In genomic region chr9:40636054-40636453, GRCm38 (mm10) we compare ENCODE assay signal across 9 mouse cellular contexts. TPM values are rescaled to one million over a fixed set of nuclear protein-coding genes. Genes with fewer than 3 reads are reported as not detected.
DNase-seq lines count a peak whose midpoint lies in the region; ATAC-seq and TF ChIP-seq lines count a peak whose summit lies in the region.
"Had no signal": no experiment of that assay in that cellular context is flagged by ENCODE, and none has a peak within 500 bp of the region (broad histone marks: within the 10 kb centered on the region; RNA-seq: fewer than 3 reads in every experiment).

No protein-coding gene starts in this region.

- no peak overlapping the region for H3K4me2 ChIP-seq in kidney, postnatal 0 days (ENCODE audit: low read length)

- peak; percentile 93 for TF ChIP-seq CTCF in bone marrow macrophage, adult 2 months (IDR thresholded peaks at IDR 0.05; ENCODE audit: low read depth, low read length)
- TF ChIP-seq CTCF in embryonic fibroblast, embryonic 13.5 days (IDR thresholded peaks at IDR 0.05; ENCODE audit: borderline replicate concordance, insufficient read depth, low read length), result peak; percentile 76
- peak; percentile 98 for TF ChIP-seq CTCF in kidney, postnatal 0 days (IDR thresholded peaks at IDR 0.05; ENCODE audit: low read depth)
- peak; percentile 84; the same call in 1 of the 2 replicates for TF ChIP-seq CTCF in small intestine, adult 2 months (IDR thresholded peaks at IDR 0.05; ENCODE audit: extremely low read depth, insufficient read length, insufficient replicate concordance, low read depth, low read length)

- intact Hi-C loops in heart, postnatal 25 days (cut with DNase I), result loop anchor here (1.0 kb wide), 1 partner anchor 114 kb away; no protein-coding TSS in a partner anchor

- DNase-seq in heart, adult 8-10 months (ENCODE audit: low spot score), result peak; percentile 71
- DNase-seq in heart, postnatal 25 days (ENCODE audit: low spot score), result no peak
- DNase-seq in CD4-positive, CD25-positive, alpha-beta regulatory T cell, adult 2 months (ENCODE audit: low read depth, low spot score), result peak; percentile 80
- DNase-seq in kidney, postnatal 0 days (ENCODE audit: low spot score), result peak; percentile 81
- DNase-seq in lung, postnatal 10 days, result peak; percentile 75

- ATAC-seq in kidney, postnatal 0 days (replicated peaks; ENCODE audit: low FRiP score, low read depth), result peak; percentile 42; the same call in 1 of the 2 replicates

- H3K4me1 ChIP-seq in bone marrow macrophage, adult 2 months (ENCODE audit: control insufficient read depth, insufficient read depth, low read length), result peaks cover 23% of the 10 kb centered on the region
- no peaks in the 10 kb centered on the region for H3K4me1 ChIP-seq in embryonic fibroblast, embryonic 13.5 days (ENCODE audit: control insufficient read depth, insufficient read depth, low read length)
- no peaks in the 10 kb centered on the region for H3K4me1 ChIP-seq in kidney, postnatal 0 days (replicated peaks; ENCODE audit: insufficient read depth, low read length)
- H3K4me1 ChIP-seq in small intestine, adult 2 months (ENCODE audit: control insufficient read depth, insufficient read depth, insufficient read length, low read length), result peaks cover 8% of the 10 kb centered on the region

- H3K9ac ChIP-seq in kidney, postnatal 0 days (ENCODE audit: low read depth, low read length), result no peak overlapping the region

- H3K36me3 ChIP-seq in kidney, postnatal 0 days (ENCODE audit: insufficient read depth, low read length), result no peaks in the 10 kb centered on the region
- no peaks in the 10 kb centered on the region for H3K36me3 ChIP-seq in small intestine, adult 2 months (ENCODE audit: control insufficient read depth, insufficient read depth, low read length)

- WGBS in kidney, postnatal 0 days, result 2% methylated on average over 2 of the region's 2 CpGs
- whole genome bisulfite sequencing in small intestine, adult 2 months, result 2% methylated on average over 2 of the region's 2 CpGs

- TF ChIP-seq POLR2A in bone marrow macrophage, adult 2 months (IDR thresholded peaks at IDR 0.05; ENCODE audit: borderline replicate concordance, low read depth, low read length), result no peak
- no peak for TF ChIP-seq POLR2A in embryonic fibroblast, embryonic 13.5 days (IDR thresholded peaks at IDR 0.05; ENCODE audit: low read depth, low read length)
- TF ChIP-seq POLR2A in small intestine, adult 2 months (IDR thresholded peaks at IDR 0.05; ENCODE audit: low read depth, low read length), result no peak

- no peak overlapping the region for H3K27ac ChIP-seq in bone marrow macrophage, adult 2 months (ENCODE audit: insufficient read depth, low read depth, low read length)
- H3K27ac ChIP-seq in embryonic fibroblast, embryonic 13.5 days (ENCODE audit: insufficient read depth, low read length), result no peak overlapping the region
- H3K27ac ChIP-seq in kidney, postnatal 0 days, result no peak overlapping the region
- H3K27ac ChIP-seq in small intestine, adult 2 months (ENCODE audit: insufficient read depth, low read depth, low read length), result no peak overlapping the region

- H3K27me3 ChIP-seq in kidney, postnatal 0 days (ENCODE audit: insufficient read depth, low read length), result no peaks in the 10 kb centered on the region
- no peaks in the 10 kb centered on the region for H3K27me3 ChIP-seq in small intestine, adult 2 months (ENCODE audit: control insufficient read depth, insufficient read depth, low read length)

- no peaks in the 10 kb centered on the region for H3K9me3 ChIP-seq in kidney, postnatal 0 days (replicated peaks; ENCODE audit: low read length)

- H3K4me3 ChIP-seq in bone marrow macrophage, adult 2 months (ENCODE audit: insufficient read depth, low read length), result no peak overlapping the region
- H3K4me3 ChIP-seq in embryonic fibroblast, embryonic 13.5 days (ENCODE audit: insufficient read depth, low read length), result no peak overlapping the region
- H3K4me3 ChIP-seq in kidney, postnatal 0 days (replicated peaks; ENCODE audit: low read depth, low read length), result no peak overlapping the region
- H3K4me3 ChIP-seq in small intestine, adult 2 months (ENCODE audit: low read depth, low read length), result no peak overlapping the region

RNA-seq across cellular contexts. Expression of gene Gm21915, which starts 34.4 kb away (rescaled TPM):
- total RNA-seq in heart, adult 8-10 months (2022), result not detected
- not detected for total RNA-seq in heart, postnatal 25 days (2021)
- not detected in 2 replicates for polyA plus RNA-seq in bone marrow macrophage, adult 2 months (2012; ENCODE audit: insufficient read depth, insufficient read length, missing spikeins)
- polyA plus RNA-seq in embryonic fibroblast, embryonic 13.5 days (2011; ENCODE audit: insufficient read length, low read depth, missing spikeins), result not detected in 2 replicates
- not detected in 2 replicates for polyA plus RNA-seq in kidney, postnatal 0 days (2015; fragmentation: Nextera tagmentation; extraction: Ambion mirVana)
- not detected in 2 replicates for polyA plus RNA-seq in small intestine, adult 2 months (2012; rRNA removed)
- total RNA-seq: layer of hippocampus, postnatal 25 days had no signal

RNA-seq across cellular contexts. Expression of gene Clmp, which starts 49.7 kb away (rescaled TPM):
- total RNA-seq in heart, adult 8-10 months (2022), result 1 to 10 TPM; 3.3 to 4.4 (median 4.0) TPM
- total RNA-seq in heart, postnatal 25 days (2021), result 1 to 10 TPM; 3.4 to 7.0 TPM
- polyA plus RNA-seq in bone marrow macrophage, adult 2 months (2012; ENCODE audit: insufficient read depth, insufficient read length, missing spikeins), result 2.0 TPM in 2 replicates
- polyA plus RNA-seq in embryonic fibroblast, embryonic 13.5 days (2011; ENCODE audit: insufficient read length, low read depth, missing spikeins), result 32.3 and 61.2 TPM in 2 replicates
- polyA plus RNA-seq in kidney, postnatal 0 days (2015; fragmentation: Nextera tagmentation; extraction: Ambion mirVana), result 23.6 and 26.2 TPM in 2 replicates
- 34.0 and 37.6 TPM in 2 replicates for polyA plus RNA-seq in small intestine, adult 2 months (2012; rRNA removed)
